Mouse (Mus musculus): ENCODE data around the gene Fbxo47. TPM values are rescaled to one million over a fixed set of nuclear protein-coding genes. Genes with fewer than 3 reads are reported as not detected.
A peak's percentile ranks its signal among the peaks of the same experiment; 100 is the strongest.

Gene Fbxo47
- polyA plus RNA-seq, 1 experiment from 2014 or later: 0.63 TPM

DNA sequence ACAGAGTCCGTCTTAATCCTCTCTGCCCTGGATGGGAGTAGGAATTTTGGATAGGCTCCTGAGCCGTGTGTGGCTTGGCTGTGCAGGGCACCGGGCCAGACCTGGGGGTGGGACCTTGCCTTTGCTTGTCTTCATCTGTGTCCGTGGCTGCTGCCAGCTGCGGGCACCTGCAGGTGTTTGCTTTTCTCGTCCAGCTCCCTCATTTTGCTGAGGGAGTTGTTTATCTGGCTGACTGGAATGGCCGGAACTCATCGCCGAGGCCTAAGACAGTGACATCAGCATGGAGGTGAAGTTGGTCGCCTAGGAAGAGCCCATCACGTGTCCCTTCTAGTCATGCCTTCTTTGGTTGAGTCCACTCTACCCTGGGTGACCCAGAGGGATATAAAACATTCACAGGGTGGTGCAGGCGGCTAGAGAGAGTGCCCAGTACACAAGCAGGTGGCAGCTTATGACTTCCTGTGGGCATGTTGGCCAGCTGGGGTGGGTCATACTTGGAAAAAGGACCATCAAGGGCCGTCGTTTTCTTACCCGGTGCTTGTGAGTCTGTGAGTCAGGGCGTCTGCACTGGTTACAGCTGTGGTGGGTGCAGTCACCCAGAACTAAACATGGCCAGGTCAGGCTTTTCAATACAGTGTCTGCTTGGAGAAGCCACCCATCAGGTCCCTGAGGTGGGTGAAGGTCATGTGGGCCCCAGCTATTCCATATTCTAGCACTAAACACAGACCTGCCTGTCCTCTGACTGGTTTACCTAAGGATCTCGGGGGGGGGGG is 70.0 kb downstream of the Fbxo47 start:
- Histone ChIP-seq H3K9ac (replicated peaks; ENCODE audit: low read depth, low read length) (peak overlapping the region; percentile 45; the same call in 1 of the 2 replicates), H3K4me2 (ENCODE audit: low read length) (no peak overlapping the region), H3K27ac (ENCODE audit: low read length) (peak overlapping the region; percentile 46; the same call in 1 of the 2 replicates), H3K27me3 (replicated peaks; ENCODE audit: control insufficient read depth, insufficient read depth, low read length) (no peaks in the 10 kb centered on the region), H3K9me3 (ENCODE audit: control insufficient read depth, low read length) (no peaks in the 10 kb centered on the region), H3K4me1 (replicated peaks; ENCODE audit: control insufficient read depth, insufficient read depth, low read length) (peaks cover 57% of the 10 kb centered on the region), H3K4me3 (replicated peaks; ENCODE audit: low read length) (no peak overlapping the region), H3K36me3 (ENCODE audit: control insufficient read depth, insufficient read depth) (peaks cover 7% of the 10 kb centered on the region)
- WGBS: 75% methylated on average over 17 of the region's 17 CpGs
- no peak for ATAC-seq

DNA sequence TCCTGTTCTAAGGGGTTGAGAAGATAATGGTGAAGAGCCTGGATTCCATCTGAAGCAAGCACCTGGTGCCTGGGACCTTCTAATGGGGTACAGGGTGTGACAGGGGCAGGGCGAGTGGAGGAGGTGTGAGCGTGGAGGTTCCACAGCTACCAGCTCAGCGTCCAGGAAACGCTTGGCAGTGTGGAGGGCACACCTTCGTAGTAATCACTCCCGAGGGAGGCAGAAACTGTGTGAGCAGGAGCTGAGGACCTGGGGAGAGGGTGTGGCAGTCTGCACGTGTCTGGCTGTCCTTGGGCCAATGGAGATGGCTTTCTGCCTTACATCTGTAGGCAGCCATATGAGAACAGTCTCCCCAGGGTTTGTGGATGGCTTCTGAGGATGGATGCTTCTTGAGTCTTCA is 70.9 kb downstream of the Fbxo47 start:
- Histone ChIP-seq H3K4me3 (replicated peaks; ENCODE audit: low read length) (no peak overlapping the region), H3K36me3 (ENCODE audit: control insufficient read depth, insufficient read depth) (peaks cover 7% of the 10 kb centered on the region), H3K9ac (replicated peaks; ENCODE audit: low read depth, low read length) (peak overlapping the region; percentile 45; the same call in 1 of the 2 replicates), H3K4me1 (replicated peaks; ENCODE audit: control insufficient read depth, insufficient read depth, low read length) (peaks cover 57% of the 10 kb centered on the region), H3K4me2 (ENCODE audit: low read length) (peak overlapping the region; percentile 44), H3K27me3 (replicated peaks; ENCODE audit: control insufficient read depth, insufficient read depth, low read length) (no peaks in the 10 kb centered on the region), H3K27ac (ENCODE audit: low read length) (peak overlapping the region; percentile 46), H3K9me3 (ENCODE audit: control insufficient read depth, low read length) (no peaks in the 10 kb centered on the region)
- WGBS: 24% methylated on average over 7 of the region's 7 CpGs
- ATAC-seq: no peak; the same call in 1 of the 2 replicates

DNA sequence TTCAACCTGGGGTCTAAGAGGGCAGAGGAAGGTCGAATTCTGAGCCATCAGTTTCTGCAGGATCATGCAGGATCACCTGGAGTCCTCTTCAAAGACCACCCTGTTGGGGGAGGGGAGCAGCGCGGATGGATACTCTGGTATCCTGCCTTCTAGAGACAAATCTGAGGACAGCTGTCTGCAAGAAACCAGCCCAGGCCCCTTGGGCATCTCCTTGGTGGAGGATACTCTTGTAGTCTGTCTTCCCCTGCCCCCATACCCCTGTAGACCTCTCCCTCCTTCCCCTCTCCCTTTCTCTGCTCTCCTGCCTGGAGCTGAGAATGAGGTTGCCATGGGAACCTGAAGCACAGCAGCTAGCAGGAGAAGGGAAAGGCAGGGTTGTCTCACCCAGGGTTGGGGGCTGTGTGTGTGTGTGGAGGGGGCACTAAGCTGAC is 71.4 kb downstream of the Fbxo47 start:
- H3K4me1 ChIP-seq (replicated peaks; ENCODE audit: control insufficient read depth, insufficient read depth, low read length): peaks cover 60% of the 10 kb centered on the region
- peak; percentile 88 for ATAC-seq
- peak overlapping the region; percentile 44 for H3K4me2 ChIP-seq (ENCODE audit: low read length)
- H3K36me3 ChIP-seq (ENCODE audit: control insufficient read depth, insufficient read depth): peaks cover 8% of the 10 kb centered on the region
- no peaks in the 10 kb centered on the region for H3K27me3 ChIP-seq (replicated peaks; ENCODE audit: control insufficient read depth, insufficient read depth, low read length)
- H3K27ac ChIP-seq (ENCODE audit: low read length): peak overlapping the region; percentile 46
- no peaks in the 10 kb centered on the region for H3K9me3 ChIP-seq (ENCODE audit: control insufficient read depth, low read length)
- peak overlapping the region; percentile 45 for H3K9ac ChIP-seq (replicated peaks; ENCODE audit: low read depth, low read length)
- peak overlapping the region; percentile 12 for H3K4me3 ChIP-seq (replicated peaks; ENCODE audit: low read length)
- WGBS: 15% methylated on average over 3 of the region's 3 CpGs

DNA sequence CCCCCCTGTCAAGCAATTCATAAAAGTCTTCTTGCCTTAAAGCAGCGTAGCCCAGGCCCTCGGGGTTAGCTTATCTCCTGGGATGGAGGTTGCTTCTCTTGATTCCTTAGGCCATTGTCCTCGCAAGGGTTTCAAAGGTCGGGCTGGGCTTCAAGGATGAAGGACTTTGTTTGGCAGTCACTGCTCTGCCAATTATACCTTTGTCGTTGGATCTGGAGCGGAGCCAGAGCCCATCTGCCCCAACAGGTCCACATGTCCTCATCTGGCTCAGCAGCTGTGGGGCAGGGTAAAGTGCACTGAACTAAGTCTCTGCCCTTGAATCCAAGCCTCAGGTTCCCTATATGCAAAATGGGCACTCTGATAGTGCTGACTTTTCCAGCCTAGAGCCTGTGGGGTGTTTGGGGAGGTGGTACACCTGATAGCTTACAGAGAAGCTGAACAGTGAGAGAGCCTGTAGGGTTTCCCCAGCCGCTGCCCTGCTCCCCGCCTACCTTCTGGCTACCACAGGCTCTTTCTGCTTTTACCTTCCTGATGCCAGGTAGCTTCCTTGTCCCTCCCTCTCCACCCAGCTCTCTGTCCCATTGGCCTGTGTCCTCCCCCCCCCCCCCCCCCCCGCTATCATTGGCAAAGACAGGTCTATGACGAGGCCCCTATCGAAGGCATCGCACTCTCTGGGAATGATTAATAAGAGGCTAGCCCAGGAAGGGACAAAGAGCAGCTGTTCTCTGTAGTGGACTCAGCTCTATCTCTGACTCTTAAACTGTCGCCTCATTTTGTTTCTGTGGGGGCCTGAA is 72.2 kb downstream of the Fbxo47 start:
- H3K4me2 ChIP-seq (ENCODE audit: low read length): peak overlapping the region; percentile 44
- no peak overlapping the region for H3K4me3 ChIP-seq (replicated peaks; ENCODE audit: low read length)
- 22% methylated on average over 12 of the region's 13 CpGs for WGBS
- no peaks in the 10 kb centered on the region for H3K9me3 ChIP-seq (ENCODE audit: control insufficient read depth, low read length)
- H3K27me3 ChIP-seq (replicated peaks; ENCODE audit: control insufficient read depth, insufficient read depth, low read length): no peaks in the 10 kb centered on the region
- H3K9ac ChIP-seq (replicated peaks; ENCODE audit: low read depth, low read length): peak overlapping the region; percentile 45
- H3K27ac ChIP-seq (ENCODE audit: low read length): peak overlapping the region; percentile 46
- H3K36me3 ChIP-seq (ENCODE audit: control insufficient read depth, insufficient read depth): peaks cover 9% of the 10 kb centered on the region
- ATAC-seq: no peak
- H3K4me1 ChIP-seq (replicated peaks; ENCODE audit: control insufficient read depth, insufficient read depth, low read length): peaks cover 62% of the 10 kb centered on the region

DNA sequence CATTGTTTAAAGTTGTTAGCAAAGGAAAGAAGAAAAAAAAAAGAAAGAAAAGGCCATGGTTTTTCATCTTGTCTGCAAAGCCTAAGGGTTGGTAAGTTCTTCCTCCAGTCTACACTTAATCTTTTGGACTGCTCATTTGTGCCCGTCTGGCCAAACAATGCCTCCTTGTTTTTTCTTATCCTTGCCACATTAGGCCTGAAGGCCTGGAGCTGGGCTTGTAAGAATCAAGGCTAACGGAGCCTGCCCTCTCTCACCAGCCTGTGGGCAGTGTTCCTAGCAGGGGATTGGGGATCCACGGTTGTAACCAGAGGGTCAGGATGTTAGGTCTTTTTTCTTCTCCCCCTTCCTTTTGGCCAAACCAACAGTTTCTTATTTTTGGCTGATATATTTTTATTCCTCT is 73.0 kb downstream of the Fbxo47 start:
- H3K4me2 ChIP-seq (ENCODE audit: low read length): no peak overlapping the region
- H3K27me3 ChIP-seq (replicated peaks; ENCODE audit: control insufficient read depth, insufficient read depth, low read length): no peaks in the 10 kb centered on the region
- no peaks in the 10 kb centered on the region for H3K9me3 ChIP-seq (ENCODE audit: control insufficient read depth, low read length)
- no peak overlapping the region for H3K4me3 ChIP-seq (replicated peaks; ENCODE audit: low read length)
- no peak overlapping the region; the same call in 1 of the 2 replicates for H3K27ac ChIP-seq (ENCODE audit: low read length)
- WGBS: 13% methylated on average over 3 of the region's 3 CpGs
- ATAC-seq: no peak
- peaks cover 3% of the 10 kb centered on the region; the same call in 1 of the 2 replicates for H3K36me3 ChIP-seq (ENCODE audit: control insufficient read depth, insufficient read depth)
- no peak overlapping the region for H3K9ac ChIP-seq (replicated peaks; ENCODE audit: low read depth, low read length)
- peaks cover 70% of the 10 kb centered on the region for H3K4me1 ChIP-seq (replicated peaks; ENCODE audit: control insufficient read depth, insufficient read depth, low read length)

DNA sequence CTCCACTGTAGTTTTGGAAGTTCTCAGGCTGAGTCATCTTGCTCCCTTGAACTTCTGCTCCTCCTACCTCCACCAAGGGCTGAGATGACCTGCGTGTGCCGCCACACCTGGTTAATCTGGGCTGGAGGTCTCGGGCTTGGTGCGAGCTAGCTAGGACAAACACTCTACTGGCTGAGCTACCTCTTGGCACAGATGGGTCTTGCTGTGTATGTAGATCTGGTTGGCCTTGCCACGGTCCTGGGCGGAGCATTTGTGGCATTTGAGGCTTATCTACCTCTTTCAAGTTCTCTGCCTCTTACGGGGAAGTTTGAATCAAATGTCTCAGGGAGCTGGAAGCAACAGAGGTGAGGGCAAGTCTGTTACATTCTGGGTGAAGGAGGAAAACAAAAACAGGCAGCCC is 73.6 kb downstream of the Fbxo47 start:
- 80% methylated on average over 7 of the region's 7 CpGs for WGBS
- H3K27ac ChIP-seq (ENCODE audit: low read length): no peak overlapping the region
- peaks cover 3% of the 10 kb centered on the region; the same call in 1 of the 2 replicates for H3K36me3 ChIP-seq (ENCODE audit: control insufficient read depth, insufficient read depth)
- no peak overlapping the region for H3K4me2 ChIP-seq (ENCODE audit: low read length)
- H3K4me3 ChIP-seq (replicated peaks; ENCODE audit: low read length): no peak overlapping the region
- ATAC-seq: no peak
- no peaks in the 10 kb centered on the region for H3K9me3 ChIP-seq (ENCODE audit: control insufficient read depth, low read length)
- no peak overlapping the region for H3K9ac ChIP-seq (replicated peaks; ENCODE audit: low read depth, low read length)
- H3K4me1 ChIP-seq (replicated peaks; ENCODE audit: control insufficient read depth, insufficient read depth, low read length): peaks cover 76% of the 10 kb centered on the region
- H3K27me3 ChIP-seq (replicated peaks; ENCODE audit: control insufficient read depth, insufficient read depth, low read length): no peaks in the 10 kb centered on the region

DNA sequence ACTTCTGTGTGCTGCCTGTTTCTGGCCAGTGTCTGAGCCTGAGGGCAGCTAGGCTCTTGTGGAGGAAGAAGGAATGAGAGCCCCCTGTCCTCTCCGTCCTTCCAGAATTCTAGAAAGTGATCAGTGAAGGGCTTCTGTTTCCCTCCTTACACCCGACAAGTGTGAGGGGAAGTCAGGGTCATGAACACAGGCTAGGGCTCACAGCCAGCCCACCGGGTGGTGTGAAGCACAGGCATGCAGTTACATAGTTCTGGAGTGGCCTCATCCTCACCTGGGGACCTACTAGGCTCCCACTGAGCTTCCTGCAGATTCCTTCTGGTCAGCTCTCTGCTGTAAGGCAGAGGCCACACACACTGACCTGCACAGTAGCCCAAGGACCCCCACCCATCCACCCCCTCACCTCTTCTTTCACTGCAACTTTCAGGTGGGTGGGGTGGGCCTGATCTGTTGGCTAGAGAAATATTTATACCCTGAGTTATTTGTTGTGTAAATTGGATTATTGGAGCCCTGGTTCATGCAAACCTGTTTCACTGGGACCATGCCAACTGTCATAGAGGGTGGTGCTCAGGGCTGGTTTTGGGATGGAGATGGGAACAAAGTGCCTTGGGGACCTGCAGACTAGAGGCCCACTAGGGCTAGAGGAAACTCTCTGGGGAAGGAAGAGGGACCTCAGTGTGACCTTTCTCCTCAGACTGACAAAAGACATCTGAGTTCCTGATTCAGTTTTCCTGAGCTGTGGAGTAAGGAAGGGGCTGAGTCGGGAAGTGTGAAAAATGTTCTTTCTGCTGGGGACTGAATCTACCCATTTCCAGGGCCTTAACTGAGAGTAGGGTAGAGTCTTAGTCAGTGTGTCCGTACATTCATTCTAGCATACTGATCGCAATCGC is 74.5 kb downstream of the Fbxo47 start:
- ATAC-seq: no peak
- Histone ChIP-seq H3K9ac (replicated peaks; ENCODE audit: low read depth, low read length) (no peak overlapping the region), H3K4me2 (ENCODE audit: low read length) (no peak overlapping the region), H3K4me1 (replicated peaks; ENCODE audit: control insufficient read depth, insufficient read depth, low read length) (peaks cover 85% of the 10 kb centered on the region), H3K9me3 (ENCODE audit: control insufficient read depth, low read length) (no peaks in the 10 kb centered on the region), H3K27ac (ENCODE audit: low read length) (no peak overlapping the region), H3K36me3 (ENCODE audit: control insufficient read depth, insufficient read depth) (peaks cover 3% of the 10 kb centered on the region; the same call in 1 of the 2 replicates), H3K27me3 (replicated peaks; ENCODE audit: control insufficient read depth, insufficient read depth, low read length) (no peaks in the 10 kb centered on the region), H3K4me3 (replicated peaks; ENCODE audit: low read length) (no peak overlapping the region)
- 67% methylated on average over 7 of the region's 7 CpGs for WGBS

DNA sequence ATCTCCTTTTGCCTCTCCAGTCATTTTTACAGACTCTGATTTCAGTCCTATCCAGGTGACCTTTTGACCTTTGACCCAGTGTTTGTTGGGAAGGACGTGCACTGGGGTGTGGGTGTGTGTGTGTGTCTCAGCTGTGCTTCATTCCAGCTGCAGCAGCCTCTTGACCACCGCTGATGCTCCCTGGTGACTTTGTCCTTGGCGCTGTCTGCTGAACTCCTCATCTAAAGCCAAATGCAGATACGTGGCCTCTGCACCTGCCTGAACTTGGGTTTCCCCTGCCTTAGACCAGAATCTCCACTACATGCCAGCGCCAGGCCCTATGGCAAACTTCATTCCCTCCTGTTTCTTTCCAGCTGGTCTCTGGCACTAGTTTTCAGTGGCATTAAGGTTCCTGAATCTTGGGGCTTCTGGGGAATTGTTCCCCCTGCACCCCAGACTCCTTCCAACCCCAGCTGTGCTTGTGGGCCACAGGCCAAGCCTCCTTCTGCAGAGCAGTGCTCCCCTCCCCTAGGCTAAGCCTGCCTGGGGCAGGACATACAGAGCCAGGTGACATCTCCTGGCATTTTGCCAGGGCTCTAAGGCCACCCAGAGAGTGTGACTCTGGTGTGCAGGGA is 75.2 kb downstream of the Fbxo47 start:
- H3K27me3 ChIP-seq (replicated peaks; ENCODE audit: control insufficient read depth, insufficient read depth, low read length): no peaks in the 10 kb centered on the region
- no peak overlapping the region for H3K9ac ChIP-seq (replicated peaks; ENCODE audit: low read depth, low read length)
- no peak overlapping the region for H3K4me2 ChIP-seq (ENCODE audit: low read length)
- H3K4me3 ChIP-seq (replicated peaks; ENCODE audit: low read length): no peak overlapping the region
- H3K36me3 ChIP-seq (ENCODE audit: control insufficient read depth, insufficient read depth): peaks cover 3% of the 10 kb centered on the region; the same call in 1 of the 2 replicates
- H3K27ac ChIP-seq (ENCODE audit: low read length): no peak overlapping the region
- H3K4me1 ChIP-seq (replicated peaks; ENCODE audit: control insufficient read depth, insufficient read depth, low read length): peaks cover 88% of the 10 kb centered on the region
- 44% methylated on average over 5 of the region's 5 CpGs for WGBS
- ATAC-seq: no peak
- H3K9me3 ChIP-seq (ENCODE audit: control insufficient read depth, low read length): no peaks in the 10 kb centered on the region
